In the genomic region with DNA sequence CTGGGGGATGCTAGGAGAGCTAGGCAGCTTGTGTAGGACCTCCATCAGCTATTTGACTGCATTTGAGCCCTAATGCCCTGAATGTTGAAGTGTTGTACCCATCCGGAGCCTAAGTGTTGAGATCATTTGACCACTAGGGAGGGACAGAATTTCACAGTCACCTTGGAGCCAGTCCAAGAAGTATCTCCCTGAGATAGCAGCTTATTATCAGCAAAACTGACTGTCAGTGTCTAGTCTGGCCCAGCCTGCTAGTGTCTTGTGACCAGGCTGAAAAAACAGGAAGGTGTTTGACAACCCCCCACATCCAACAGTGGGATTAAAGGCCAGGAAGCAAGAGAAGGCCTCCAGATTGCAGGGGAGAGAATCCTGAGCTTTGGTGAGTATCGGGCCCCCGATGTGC, we compare ENCODE assay signal across 10 mouse cellular contexts. TPM values are rescaled to one million over a fixed set of nuclear protein-coding genes. Genes with fewer than 3 reads are reported as not detected.
A peak's percentile ranks its signal among the peaks of the same experiment; 100 is the strongest.
DNase-seq lines count a peak whose midpoint lies in the region; ATAC-seq and TF ChIP-seq lines count a peak whose summit lies in the region.
"Had no signal": no experiment of that assay in that cellular context is flagged by ENCODE, and none has a peak within 500 bp of the region (broad histone marks: within the 10 kb centered on the region; RNA-seq: fewer than 3 reads in every experiment).

No protein-coding gene starts in this region.

- H3K27ac ChIP-seq in liver, embryonic 14.5 days, result no peak overlapping the region
- H3K27ac ChIP-seq in liver, embryonic 12.5 days, result no peak overlapping the region
- H3K27ac ChIP-seq in kidney, adult 2 months (ENCODE audit: insufficient read depth, low read depth, low read length), result peak overlapping the region; percentile 75
- no peak overlapping the region for H3K27ac ChIP-seq in hindbrain, embryonic 11.5 days (ENCODE audit: low read depth, low read length)
- H3K27ac ChIP-seq in midbrain, embryonic 16.5 days (ENCODE audit: low read length), result no peak overlapping the region

- H3K4me3 ChIP-seq in liver, embryonic 14.5 days (ENCODE audit: insufficient read depth in 1 of 2, low read depth in 2 of 2, low read length in 2 of 2), result no peak overlapping the region
- no peak overlapping the region for H3K4me3 ChIP-seq in liver, embryonic 12.5 days
- no peak overlapping the region for H3K4me3 ChIP-seq in kidney, adult 2 months (ENCODE audit: insufficient read depth, low read depth, low read length)
- H3K4me3 ChIP-seq in megakaryocyte, embryonic 14.5 days (replicated peaks), result peak overlapping the region; percentile 29
- no peak overlapping the region for H3K4me3 ChIP-seq in hindbrain, embryonic 11.5 days (ENCODE audit: low read depth, low read length)
- H3K4me3 ChIP-seq in midbrain, embryonic 16.5 days (ENCODE audit: low read depth, low read length), result no peak overlapping the region

- no peaks in the 10 kb centered on the region for H3K9me3 ChIP-seq in liver, embryonic 14.5 days (ENCODE audit: control insufficient read depth, low read length)
- H3K9me3 ChIP-seq in liver, embryonic 12.5 days (replicated peaks), result no peaks in the 10 kb centered on the region
- H3K9me3 ChIP-seq in megakaryocyte, embryonic 14.5 days, result no peaks in the 10 kb centered on the region
- H3K9me3 ChIP-seq in hindbrain, embryonic 11.5 days (ENCODE audit: control insufficient read depth, low read length), result no peaks in the 10 kb centered on the region
- no peaks in the 10 kb centered on the region for H3K9me3 ChIP-seq in midbrain, embryonic 16.5 days (replicated peaks; ENCODE audit: control insufficient read depth, low read length, poor library complexity, severe bottlenecking)

- TF ChIP-seq CTCF in liver, embryonic 14.5 days (IDR thresholded peaks at IDR 0.05; ENCODE audit: low read depth), result no peak
- TF ChIP-seq CTCF in kidney, adult 2 months (conservative IDR thresholded peaks at IDR 0.05; ENCODE audit: insufficient read depth, insufficient read length, low read depth, low read length), result no peak

- no peak overlapping the region for H3K4me2 ChIP-seq in liver, embryonic 14.5 days (ENCODE audit: low read depth)
- no peak overlapping the region for H3K4me2 ChIP-seq in liver, embryonic 12.5 days
- H3K4me2 ChIP-seq in hindbrain, embryonic 11.5 days (replicated peaks; ENCODE audit: low read depth, low read length), result no peak overlapping the region
- no peak overlapping the region for H3K4me2 ChIP-seq in midbrain, embryonic 16.5 days (ENCODE audit: low read length)

- no peaks in the 10 kb centered on the region for H3K27me3 ChIP-seq in liver, embryonic 14.5 days (ENCODE audit: control insufficient read depth, insufficient read depth, low read length)
- H3K27me3 ChIP-seq in liver, embryonic 12.5 days (replicated peaks), result 0 out of 2 replicates have a peak, but pooled peaks cover 4% of the 10 kb centered on the region
- H3K27me3 ChIP-seq in kidney, adult 2 months (replicated peaks; ENCODE audit: control insufficient read depth, insufficient read depth, low read length), result no peaks in the 10 kb centered on the region
- H3K27me3 ChIP-seq in megakaryocyte, embryonic 14.5 days (replicated peaks), result peaks cover 4% of the 10 kb centered on the region
- H3K27me3 ChIP-seq in hindbrain, embryonic 11.5 days (ENCODE audit: control insufficient read depth, insufficient read depth, low read length), result no peaks in the 10 kb centered on the region
- H3K27me3 ChIP-seq in midbrain, embryonic 16.5 days (ENCODE audit: control insufficient read depth, insufficient read depth, low read depth, low read length), result no peaks in the 10 kb centered on the region

- H3K36me3 ChIP-seq in liver, embryonic 14.5 days (replicated peaks; ENCODE audit: control insufficient read depth, insufficient read depth, low read depth), result no peaks in the 10 kb centered on the region
- no peaks in the 10 kb centered on the region for H3K36me3 ChIP-seq in liver, embryonic 12.5 days
- no peaks in the 10 kb centered on the region; the same call in 1 of the 2 replicates for H3K36me3 ChIP-seq in kidney, adult 2 months (ENCODE audit: control insufficient read depth, insufficient read depth, low read length)
- no peaks in the 10 kb centered on the region for H3K36me3 ChIP-seq in megakaryocyte, embryonic 14.5 days (replicated peaks; ENCODE audit: low read length)
- no peaks in the 10 kb centered on the region for H3K36me3 ChIP-seq in hindbrain, embryonic 11.5 days (ENCODE audit: control insufficient read depth, insufficient read depth, low read length)
- no peaks in the 10 kb centered on the region for H3K36me3 ChIP-seq in midbrain, embryonic 16.5 days (ENCODE audit: control insufficient read depth, insufficient read depth, low read length)

- TF ChIP-seq EP300 in liver, embryonic 14.5 days (IDR thresholded peaks at IDR 0.05; ENCODE audit: low read depth), result no peak

- TF ChIP-seq POLR2A in kidney, adult 2 months (IDR thresholded peaks at IDR 0.05; ENCODE audit: low read depth, low read length), result no peak

- 70% methylated on average over 3 of the region's 3 CpGs for WGBS in liver, embryonic 14.5 days (ENCODE audit: insufficient replicate concordance)
- WGBS in liver, embryonic 12.5 days (ENCODE audit: insufficient replicate concordance), result 56% methylated on average over 3 of the region's 3 CpGs
- 55% methylated on average over 3 of the region's 3 CpGs for WGBS in kidney, adult 2 months
- 90% methylated on average over 3 of the region's 3 CpGs for WGBS in hindbrain, embryonic 11.5 days
- WGBS in midbrain, embryonic 16.5 days, result 92% methylated on average over 3 of the region's 3 CpGs

- DNase-seq in adrenal gland, adult 2 months, result peak; percentile 19
- no peak for DNase-seq in adrenal gland, postnatal 4 days (ENCODE audit: low spot score in 2 of 2)
- DNase-seq in liver, embryonic 14.5 days (ENCODE audit: low read depth in 3 of 3, low spot score in 3 of 3), result no peak
- peak; percentile 47 for DNase-seq in kidney, adult 2 months
- no peak for DNase-seq in hindbrain, embryonic 11.5 days (ENCODE audit: low spot score)
- DNase-seq: gastrocnemius, postnatal 10 days had no signal

- peak; percentile 35; the same call in 1 of the 2 replicates for ATAC-seq in liver, embryonic 14.5 days (ENCODE audit: insufficient read depth)
- ATAC-seq in liver, embryonic 12.5 days, result no peak
- ATAC-seq in hindbrain, embryonic 11.5 days (ENCODE audit: low FRiP score), result no peak
- ATAC-seq in midbrain, embryonic 16.5 days, result no peak

- no peak overlapping the region for H3K9ac ChIP-seq in liver, embryonic 14.5 days (replicated peaks)
- H3K9ac ChIP-seq in liver, embryonic 12.5 days, result no peak overlapping the region
- no peak overlapping the region for H3K9ac ChIP-seq in hindbrain, embryonic 11.5 days (ENCODE audit: low read depth, low read length)
- H3K9ac ChIP-seq in midbrain, embryonic 16.5 days (ENCODE audit: low read depth, low read length), result no peak overlapping the region

- peaks cover 0 to 3% of the 10 kb centered on the region in 2 experiments; a peak in 2 of 4 replicates for H3K4me1 ChIP-seq in liver, embryonic 14.5 days (replicated peaks; ENCODE audit: control insufficient read depth in 2 of 2, insufficient read depth in 2 of 2, low read length in 1 of 2)
- no peaks in the 10 kb centered on the region for H3K4me1 ChIP-seq in liver, embryonic 12.5 days
- peaks cover 13% of the 10 kb centered on the region; the same call in 1 of the 2 replicates for H3K4me1 ChIP-seq in kidney, adult 2 months (ENCODE audit: control insufficient read depth, insufficient read depth, low read length)
- H3K4me1 ChIP-seq in megakaryocyte, embryonic 14.5 days, result peaks cover 20% of the 10 kb centered on the region
- no peaks in the 10 kb centered on the region for H3K4me1 ChIP-seq in hindbrain, embryonic 11.5 days (replicated peaks; ENCODE audit: control insufficient read depth, insufficient read depth, low read length)
- H3K4me1 ChIP-seq in midbrain, embryonic 16.5 days (ENCODE audit: control insufficient read depth, insufficient read depth, low read length), result no peaks in the 10 kb centered on the region

RNA-seq across cellular contexts. Expression of gene Folr1, which starts 0.7 kb away (rescaled TPM):
- total RNA-seq in adrenal gland, adult 2 months (2021), result 10 to 100 TPM in 1 of 2 experiments, under 1 TPM in 1; 0.86 to 22.0 TPM
- polyA plus RNA-seq in adrenal gland, adult 2 months (2012; rRNA removed), result 1.3 and 2.6 TPM in 2 replicates
- 10 to 100 TPM in 1 of 2 experiments, 1 to 10 TPM in 1; 1.9 to 29.1 TPM for total RNA-seq in adrenal gland, postnatal 4 days (2021)
- polyA plus RNA-seq in liver, embryonic 14.5 days (2012; rRNA removed), result 0.33 and 0.53 TPM in 2 replicates
- 0.38 TPM in 1 of 2 replicates, not detected in the other for polyA plus RNA-seq in liver, embryonic 14.5 days (2014; fragmentation: Nextera tagmentation; extraction: Ambion mirVana)
- 0.50 and 0.70 TPM in 2 replicates for polyA plus RNA-seq in liver, embryonic 12.5 days (2016; fragmentation: Nextera tagmentation; extraction: Ambion mirVana)
- polyA plus RNA-seq in kidney, adult 2 months (2012; rRNA removed), result 942 and 1,044 TPM in 2 replicates
- not detected in 2 replicates for polyA plus RNA-seq in megakaryocyte, embryonic 14.5 days (2012; ENCODE audit: insufficient read depth, low replicate concordance)
- polyA plus RNA-seq in hindbrain, embryonic 11.5 days (2014; fragmentation: Nextera tagmentation; extraction: Ambion mirVana), result 11.5 and 12.1 TPM in 2 replicates
- polyA plus RNA-seq in midbrain, embryonic 16.5 days (2015; fragmentation: Nextera tagmentation; extraction: Ambion mirVana), result 23.7 and 24.2 TPM in 2 replicates

RNA-seq across cellular contexts. Expression of gene Anapc15, which starts 7.8 kb away (rescaled TPM):
- 10 to 100 TPM; 34.2 to 35.7 TPM for total RNA-seq in adrenal gland, adult 2 months (2021)
- polyA plus RNA-seq in adrenal gland, adult 2 months (2012; rRNA removed), result 32.3 and 39.9 TPM in 2 replicates
- total RNA-seq in adrenal gland, postnatal 4 days (2021), result 10 to 100 TPM; 34.3 to 35.5 TPM
- 25.6 and 54.6 TPM in 2 replicates for polyA plus RNA-seq in liver, embryonic 14.5 days (2012; rRNA removed)
- polyA plus RNA-seq in liver, embryonic 14.5 days (2014; fragmentation: Nextera tagmentation; extraction: Ambion mirVana), result 51.9 and 52.0 TPM in 2 replicates
- 72.0 and 82.2 TPM in 2 replicates for polyA plus RNA-seq in liver, embryonic 12.5 days (2016; fragmentation: Nextera tagmentation; extraction: Ambion mirVana)
- polyA plus RNA-seq in kidney, adult 2 months (2012; rRNA removed), result 40.2 and 42.6 TPM in 2 replicates
- polyA plus RNA-seq in megakaryocyte, embryonic 14.5 days (2012; ENCODE audit: insufficient read depth, low replicate concordance), result 31.8 and 36.2 TPM in 2 replicates
- 90.2 and 91.3 TPM in 2 replicates for polyA plus RNA-seq in hindbrain, embryonic 11.5 days (2014; fragmentation: Nextera tagmentation; extraction: Ambion mirVana)
- 71.6 and 79.9 TPM in 2 replicates for polyA plus RNA-seq in midbrain, embryonic 16.5 days (2015; fragmentation: Nextera tagmentation; extraction: Ambion mirVana)

RNA-seq across cellular contexts. Expression of gene Folr2, which starts 14.3 kb away (rescaled TPM):
- 1 to 10 TPM; 3.2 to 4.5 TPM for total RNA-seq in adrenal gland, adult 2 months (2021)
- polyA plus RNA-seq in adrenal gland, adult 2 months (2012; rRNA removed), result 3.9 and 5.0 TPM in 2 replicates
- total RNA-seq in adrenal gland, postnatal 4 days (2021), result 1 to 10 TPM; 2.8 to 3.0 TPM
- polyA plus RNA-seq in liver, embryonic 14.5 days (2012; rRNA removed), result 7.4 and 8.0 TPM in 2 replicates
- 4.2 and 6.5 TPM in 2 replicates for polyA plus RNA-seq in liver, embryonic 14.5 days (2014; fragmentation: Nextera tagmentation; extraction: Ambion mirVana)
- polyA plus RNA-seq in liver, embryonic 12.5 days (2016; fragmentation: Nextera tagmentation; extraction: Ambion mirVana), result 3.0 and 3.2 TPM in 2 replicates
- 11.2 and 11.7 TPM in 2 replicates for polyA plus RNA-seq in kidney, adult 2 months (2012; rRNA removed)
- 0.77 TPM in 1 of 2 replicates, not detected in the other for polyA plus RNA-seq in megakaryocyte, embryonic 14.5 days (2012; ENCODE audit: insufficient read depth, low replicate concordance)
- polyA plus RNA-seq in hindbrain, embryonic 11.5 days (2014; fragmentation: Nextera tagmentation; extraction: Ambion mirVana), result 0.73 and 2.1 TPM in 2 replicates
- polyA plus RNA-seq in midbrain, embryonic 16.5 days (2015; fragmentation: Nextera tagmentation; extraction: Ambion mirVana), result 1.0 and 1.1 TPM in 2 replicates
- total RNA-seq: MEL had no signal

RNA-seq across cellular contexts. Expression of gene Inppl1, which starts 33.3 kb away (rescaled TPM):
- 10 to 100 TPM; 81.2 to 90.1 TPM for total RNA-seq in adrenal gland, adult 2 months (2021)
- 139 and 142 TPM in 2 replicates for polyA plus RNA-seq in adrenal gland, adult 2 months (2012; rRNA removed)
- 100 to 1,000 TPM in 1 of 2 experiments, 10 to 100 TPM in 1; 89.5 to 100 TPM for total RNA-seq in adrenal gland, postnatal 4 days (2021)
- 4.4 and 6.8 TPM in 2 replicates for polyA plus RNA-seq in liver, embryonic 14.5 days (2012; rRNA removed)
- polyA plus RNA-seq in liver, embryonic 14.5 days (2014; fragmentation: Nextera tagmentation; extraction: Ambion mirVana), result 0.69 and 2.0 TPM in 2 replicates
- polyA plus RNA-seq in liver, embryonic 12.5 days (2016; fragmentation: Nextera tagmentation; extraction: Ambion mirVana), result 6.9 and 7.4 TPM in 2 replicates
- polyA plus RNA-seq in kidney, adult 2 months (2012; rRNA removed), result 62.1 and 81.3 TPM in 2 replicates
- polyA plus RNA-seq in megakaryocyte, embryonic 14.5 days (2012; ENCODE audit: insufficient read depth, low replicate concordance), result 78.9 and 135 TPM in 2 replicates
- 22.5 and 25.2 TPM in 2 replicates for polyA plus RNA-seq in hindbrain, embryonic 11.5 days (2014; fragmentation: Nextera tagmentation; extraction: Ambion mirVana)
- polyA plus RNA-seq in midbrain, embryonic 16.5 days (2015; fragmentation: Nextera tagmentation; extraction: Ambion mirVana), result 4.2 and 10.2 TPM in 2 replicates

RNA-seq across cellular contexts. Expression of gene Lamtor1, which starts 34.4 kb away (rescaled TPM):
- 100 to 1,000 TPM; 106 to 131 TPM for total RNA-seq in adrenal gland, adult 2 months (2021)
- polyA plus RNA-seq in adrenal gland, adult 2 months (2012; rRNA removed), result 298 TPM in 2 replicates
- 100 to 1,000 TPM; 101 to 116 TPM for total RNA-seq in adrenal gland, postnatal 4 days (2021)
- polyA plus RNA-seq in liver, embryonic 14.5 days (2012; rRNA removed), result 61.7 and 74.8 TPM in 2 replicates
- 63.3 and 67.8 TPM in 2 replicates for polyA plus RNA-seq in liver, embryonic 14.5 days (2014; fragmentation: Nextera tagmentation; extraction: Ambion mirVana)
- polyA plus RNA-seq in liver, embryonic 12.5 days (2016; fragmentation: Nextera tagmentation; extraction: Ambion mirVana), result 82.3 and 82.5 TPM in 2 replicates
- 255 and 267 TPM in 2 replicates for polyA plus RNA-seq in kidney, adult 2 months (2012; rRNA removed)
- polyA plus RNA-seq in megakaryocyte, embryonic 14.5 days (2012; ENCODE audit: insufficient read depth, low replicate concordance), result 156 and 181 TPM in 2 replicates
- polyA plus RNA-seq in hindbrain, embryonic 11.5 days (2014; fragmentation: Nextera tagmentation; extraction: Ambion mirVana), result 127 TPM in 2 replicates
- 138 and 144 TPM in 2 replicates for polyA plus RNA-seq in midbrain, embryonic 16.5 days (2015; fragmentation: Nextera tagmentation; extraction: Ambion mirVana)

Comparison
In these comparisons a context has a peak if more than half of its experiments do, and no peak if none do; other contexts are left out.
1. DNase-seq: peak in adrenal gland, adult 2 months (single experiment) and kidney, adult 2 months (single experiment); none in adrenal gland, postnatal 4 days (0 of 2), liver, embryonic 14.5 days (0 of 3) and hindbrain, embryonic 11.5 days (single experiment).
2. RNA of gene Folr1, which starts 0.7 kb away (polyA plus RNA-seq): 942 to 1,044 TPM in kidney, adult 2 months; 23.7 to 24.2 TPM in midbrain, embryonic 16.5 days, 11.5 to 12.1 TPM in hindbrain, embryonic 11.5 days, 1.3 to 2.6 TPM in adrenal gland, adult 2 months, 0.50 to 0.70 TPM in liver, embryonic 12.5 days, 0.33 to 0.53 TPM in liver, embryonic 14.5 days and not detected in megakaryocyte, embryonic 14.5 days; every median in the first group is over 10 times any median in the second.